Mouse (Mus musculus): ENCODE data around the gene Ppp4r4. TPM values are rescaled to one million over a fixed set of nuclear protein-coding genes. Genes with fewer than 3 reads are reported as not detected.

Gene Ppp4r4
- total and polyA plus RNA-seq, 2 experiments: 1.3 to 6.5 TPM

GRCm38 (mm10) chr12:103487750-103488149 is 44.3 kb upstream of the Ppp4r4 start:
- no peak overlapping the region for H3K4me3 ChIP-seq (ENCODE audit: insufficient read depth, low read depth, low read length)
- no peaks in the 10 kb centered on the region for H3K27me3 ChIP-seq (ENCODE audit: control insufficient read depth, insufficient read depth, low read length)
- no peaks in the 10 kb centered on the region for H3K79me2 ChIP-seq (ENCODE audit: control insufficient read depth, insufficient read depth, low read length)
- 58% methylated on average over 2 of the region's 2 CpGs for WGBS
- H3K27ac ChIP-seq (replicated peaks; ENCODE audit: insufficient read depth, low read depth, low read length): 0 out of 2 replicates have a peak overlapping the region, but pooled peaks have one; percentile 7
- no peak overlapping the region for H3K9ac ChIP-seq (ENCODE audit: low read depth, low read length)
- peak; percentile 35 for DNase-seq (ENCODE audit: extremely low read depth, low read depth, low spot score)
- no peak for TF ChIP-seq CTCF (IDR thresholded peaks at IDR 0.05; ENCODE audit: low read depth, low read length)
- H3K4me1 ChIP-seq (ENCODE audit: control insufficient read depth, insufficient read depth, low read length): peaks cover 6% of the 10 kb centered on the region
- H3K36me3 ChIP-seq (ENCODE audit: control insufficient read depth, insufficient read depth, low read length): no peaks in the 10 kb centered on the region

GRCm38 (mm10) chr12:103491091-103491730 is 40.9 kb upstream of the Ppp4r4 start:
- H3K27me3 ChIP-seq (ENCODE audit: control insufficient read depth, insufficient read depth, low read length): no peaks in the 10 kb centered on the region
- TF ChIP-seq CTCF (IDR thresholded peaks at IDR 0.05; ENCODE audit: low read depth, low read length) (no peak), POLR2A (IDR thresholded peaks at IDR 0.05; ENCODE audit: extremely low read depth, insufficient read depth, low read length) (no peak)
- 65% methylated on average over 3 of the region's 3 CpGs for WGBS

DNA sequence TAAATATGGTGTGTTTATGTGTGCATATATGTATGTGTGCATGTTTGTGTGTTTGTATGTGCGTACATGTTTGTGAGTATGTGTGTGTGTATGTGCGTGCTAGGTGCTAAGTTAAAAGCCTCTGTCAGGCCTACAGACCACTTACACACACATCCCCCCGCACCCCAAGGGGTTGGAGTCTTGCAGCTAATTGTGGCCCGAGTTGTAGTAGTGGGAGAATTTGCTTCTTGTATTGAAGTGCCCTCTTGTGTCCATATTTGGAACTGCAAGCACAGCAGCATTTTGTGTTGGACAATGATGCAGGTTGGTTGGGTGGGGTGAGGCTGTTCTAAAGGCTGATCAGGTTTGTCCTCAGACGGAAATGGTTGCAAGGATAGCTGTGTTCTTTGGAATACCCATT is 39.3 kb upstream of the Ppp4r4 start:
- Histone ChIP-seq H3K9ac (ENCODE audit: low read depth, low read length) (no peak overlapping the region), H3K36me3 (ENCODE audit: control insufficient read depth, insufficient read depth, low read length) (no peaks in the 10 kb centered on the region), H3K27me3 (ENCODE audit: control insufficient read depth, insufficient read depth, low read length) (no peaks in the 10 kb centered on the region), H3K27ac (replicated peaks; ENCODE audit: insufficient read depth, low read depth, low read length) (no peak overlapping the region), H3K4me1 (ENCODE audit: control insufficient read depth, insufficient read depth, low read length) (no peaks in the 10 kb centered on the region), H3K4me3 (ENCODE audit: insufficient read depth, low read depth, low read length) (no peak overlapping the region), H3K79me2 (ENCODE audit: control insufficient read depth, insufficient read depth, low read length) (no peaks in the 10 kb centered on the region)
- WGBS: 28% methylated on average over 5 of the region's 5 CpGs
- DNase-seq (ENCODE audit: extremely low read depth, low read depth, low spot score): peak; percentile 70
- no peak for TF ChIP-seq POLR2A (IDR thresholded peaks at IDR 0.05; ENCODE audit: extremely low read depth, insufficient read depth, low read length)
- TF ChIP-seq CTCF (IDR thresholded peaks at IDR 0.05; ENCODE audit: low read depth, low read length): peak; percentile 47

More at GRCm38 (mm10) chr12:103491091-103491730, 40.9 kb upstream of the Ppp4r4 start:
- H3K36me3 ChIP-seq (ENCODE audit: control insufficient read depth, insufficient read depth, low read length): no peaks in the 10 kb centered on the region
- H3K9ac ChIP-seq (ENCODE audit: low read depth, low read length): no peak overlapping the region
- H3K4me3 ChIP-seq (ENCODE audit: insufficient read depth, low read depth, low read length): no peak overlapping the region
- H3K4me1 ChIP-seq (ENCODE audit: control insufficient read depth, insufficient read depth, low read length): peaks cover 6% of the 10 kb centered on the region
- DNase-seq (ENCODE audit: extremely low read depth, low read depth, low spot score): no peak
- H3K27ac ChIP-seq (replicated peaks; ENCODE audit: insufficient read depth, low read depth, low read length): no peak overlapping the region
- no peaks in the 10 kb centered on the region for H3K79me2 ChIP-seq (ENCODE audit: control insufficient read depth, insufficient read depth, low read length)

DNA sequence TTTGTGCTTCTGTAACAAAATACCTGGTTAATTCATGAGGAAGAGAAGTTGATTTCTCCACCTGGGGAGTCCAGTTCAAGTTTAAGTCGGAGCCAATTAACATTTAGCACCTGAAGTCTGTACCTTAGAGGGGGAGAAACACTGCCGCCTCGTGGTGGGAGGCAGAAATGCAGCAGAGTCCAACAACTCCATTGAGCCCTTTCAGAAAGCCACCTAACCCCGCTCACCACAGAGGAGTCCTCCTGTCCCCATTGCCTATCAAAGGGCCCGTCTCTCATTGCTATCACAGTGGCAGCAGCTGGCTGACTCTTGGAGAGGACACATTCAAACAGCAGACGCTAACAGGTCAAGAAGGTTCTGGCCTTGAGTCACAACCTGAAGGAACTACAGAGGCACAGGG is 37.6 kb upstream of the Ppp4r4 start:
- DNase-seq (ENCODE audit: extremely low read depth, low read depth, low spot score): peak; percentile 52
- TF ChIP-seq POLR2A (IDR thresholded peaks at IDR 0.05; ENCODE audit: extremely low read depth, insufficient read depth, low read length) (no peak), CTCF (IDR thresholded peaks at IDR 0.05; ENCODE audit: low read depth, low read length) (peak; percentile 86)
- 16% methylated on average over 6 of the region's 6 CpGs for WGBS
- Histone ChIP-seq H3K36me3 (ENCODE audit: control insufficient read depth, insufficient read depth, low read length) (no peaks in the 10 kb centered on the region), H3K27ac (replicated peaks; ENCODE audit: insufficient read depth, low read depth, low read length) (no peak overlapping the region), H3K4me3 (ENCODE audit: insufficient read depth, low read depth, low read length) (no peak overlapping the region), H3K27me3 (ENCODE audit: control insufficient read depth, insufficient read depth, low read length) (no peaks in the 10 kb centered on the region), H3K9ac (ENCODE audit: low read depth, low read length) (no peak overlapping the region), H3K4me1 (ENCODE audit: control insufficient read depth, insufficient read depth, low read length) (no peaks in the 10 kb centered on the region), H3K79me2 (ENCODE audit: control insufficient read depth, insufficient read depth, low read length) (no peaks in the 10 kb centered on the region)

- no peak overlapping the region for H3K4me3 ChIP-seq (ENCODE audit: insufficient read depth, low read depth, low read length)
- H3K27ac ChIP-seq (replicated peaks; ENCODE audit: insufficient read depth, low read depth, low read length): no peak overlapping the region
- no peaks in the 10 kb centered on the region for H3K27me3 ChIP-seq (ENCODE audit: control insufficient read depth, insufficient read depth, low read length)
- H3K36me3 ChIP-seq (ENCODE audit: control insufficient read depth, insufficient read depth, low read length): no peaks in the 10 kb centered on the region
- H3K4me1 ChIP-seq (ENCODE audit: control insufficient read depth, insufficient read depth, low read length): no peaks in the 10 kb centered on the region
- WGBS: 76% methylated on average over 5 of the region's 5 CpGs
- no peak for TF ChIP-seq POLR2A (IDR thresholded peaks at IDR 0.05; ENCODE audit: extremely low read depth, insufficient read depth, low read length)
- TF ChIP-seq CTCF (IDR thresholded peaks at IDR 0.05; ENCODE audit: low read depth, low read length): no peak
- no peak overlapping the region for H3K9ac ChIP-seq (ENCODE audit: low read depth, low read length)
- no peak for DNase-seq (ENCODE audit: extremely low read depth, low read depth, low spot score)
- H3K79me2 ChIP-seq (ENCODE audit: control insufficient read depth, insufficient read depth, low read length): no peaks in the 10 kb centered on the region
These were observed 33.3 kb upstream of the Ppp4r4 start for GRCm38 (mm10) chr12:103498768-103499167.

- Histone ChIP-seq H3K9ac (ENCODE audit: low read depth, low read length) (no peak overlapping the region), H3K27ac (replicated peaks; ENCODE audit: insufficient read depth, low read depth, low read length) (no peak overlapping the region), H3K4me1 (ENCODE audit: control insufficient read depth, insufficient read depth, low read length) (no peaks in the 10 kb centered on the region), H3K27me3 (ENCODE audit: control insufficient read depth, insufficient read depth, low read length) (no peaks in the 10 kb centered on the region), H3K4me3 (ENCODE audit: insufficient read depth, low read depth, low read length) (no peak overlapping the region), H3K79me2 (ENCODE audit: control insufficient read depth, insufficient read depth, low read length) (no peaks in the 10 kb centered on the region), H3K36me3 (ENCODE audit: control insufficient read depth, insufficient read depth, low read length) (no peaks in the 10 kb centered on the region)
- TF ChIP-seq POLR2A (IDR thresholded peaks at IDR 0.05; ENCODE audit: extremely low read depth, insufficient read depth, low read length) (no peak), CTCF (IDR thresholded peaks at IDR 0.05; ENCODE audit: low read depth, low read length) (no peak)
- 86% methylated on average over 2 of the region's 2 CpGs for WGBS
- no peak for DNase-seq (ENCODE audit: extremely low read depth, low read depth, low spot score)
These were observed 32.8 kb upstream of the Ppp4r4 start for GRCm38 (mm10) chr12:103499261-103499660.

All from liver, adult 2 months (tissue).